Mouse (Mus musculus) kidney, postnatal 14 days (tissue): ENCODE data around the gene Cdip1.
A peak's percentile ranks its signal among the peaks of the same experiment; 100 is the strongest.
"Not testable (repeated sequence)": the region's sequence is repeated elsewhere in the genome, so short reads cannot be mapped to it uniquely, and the experiment has no call there.

Experiments
- DNase-seq: peaks from one replicate; pipeline ENCODE4 v3.0.0; 2022; ENCODE audit warnings: mixed read lengths

The Cdip1 gene

DNA sequence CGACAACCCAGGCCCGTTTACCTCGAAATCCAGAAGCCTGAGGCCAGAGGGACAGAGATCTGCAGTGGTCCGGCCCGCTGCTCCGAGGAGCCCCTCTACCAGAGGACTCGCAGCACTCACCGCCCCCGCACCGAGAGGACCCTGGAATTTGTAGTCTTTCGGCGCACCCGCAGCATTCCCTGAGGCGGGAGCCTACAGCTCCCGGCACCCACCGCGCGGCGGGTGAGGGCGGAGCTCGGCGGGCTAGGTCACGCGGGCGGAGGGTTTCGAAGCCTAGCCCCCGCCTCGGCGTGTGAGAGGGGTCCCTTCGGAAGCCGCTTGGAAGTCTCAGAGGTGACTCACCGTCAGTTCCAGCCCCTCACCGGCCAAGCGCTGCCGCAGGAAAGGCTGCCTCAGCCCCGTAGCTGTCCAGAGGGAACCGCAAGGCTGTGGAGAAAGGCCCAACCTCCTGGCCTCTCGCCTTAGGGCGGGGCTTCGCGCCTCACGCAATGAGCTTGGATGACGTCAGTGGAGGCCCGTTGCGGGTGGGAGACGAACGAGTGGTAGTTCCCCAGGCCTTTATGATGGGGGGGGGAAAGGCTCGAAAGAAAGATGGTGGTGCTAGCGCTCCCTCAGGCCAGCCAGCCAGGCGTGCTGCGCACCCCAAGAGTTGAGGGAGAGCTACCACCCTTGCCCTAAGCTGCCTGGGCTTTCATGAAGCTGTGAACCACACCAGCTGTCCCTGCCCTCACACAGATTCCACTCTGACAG lies at the start of gene Cdip1:
TSS of gene Cdip1 (minus strand) at position 483 of the 750 bp plus-strand sequence.
- peak; percentile 95 for DNase-seq

DNA sequence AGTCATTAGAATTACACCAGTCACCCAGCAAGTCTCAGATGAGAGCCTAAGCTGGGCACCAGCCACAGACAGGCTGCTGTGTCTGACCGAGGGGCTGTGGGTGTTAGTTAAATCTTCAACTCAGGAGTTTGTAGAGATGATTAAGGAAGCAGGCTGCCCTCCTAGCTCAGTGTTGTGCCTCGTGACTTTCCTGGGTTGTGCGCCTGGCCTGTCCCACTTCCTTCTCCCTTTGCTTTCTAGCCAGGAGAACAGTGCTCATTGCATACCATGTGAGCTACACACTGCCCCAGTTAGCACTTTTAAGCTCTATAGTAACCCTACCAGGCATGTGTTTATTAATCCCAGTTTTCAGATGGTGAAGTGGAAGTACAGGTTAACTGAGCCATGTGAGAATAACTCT lies 49.5 kb upstream of the Cdip1 start:
- DNase-seq: no peak

DNA sequence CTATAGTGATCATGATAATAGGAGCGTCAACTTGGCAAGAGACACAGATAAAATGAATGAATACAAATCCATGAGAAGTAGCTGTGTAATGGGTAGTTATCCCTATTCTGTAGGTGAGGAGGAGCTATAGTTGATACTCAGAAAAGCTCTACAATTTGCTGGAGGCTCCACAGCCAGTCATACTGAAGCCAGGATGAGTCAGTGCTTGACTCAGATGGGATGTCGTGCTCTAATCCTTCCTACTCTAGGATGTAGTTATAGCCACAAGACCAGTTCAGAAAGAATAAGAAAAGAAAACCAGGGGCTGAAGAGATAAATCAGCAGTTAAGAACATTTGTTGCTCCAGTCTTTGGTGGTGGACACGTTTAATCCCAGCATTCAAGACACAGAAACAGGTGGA lies 47.5 kb upstream of the Cdip1 start:
- DNase-seq: no peak

GRCm38 (mm10) chr16:4835191-4835590 lies 45.1 kb upstream of the Cdip1 start, which contains the start of gene 4930562C15Rik:
Gene 4930562C15Rik, plus strand, starts transcription at chr16:4835416.
- DNase-seq: no peak

DNA sequence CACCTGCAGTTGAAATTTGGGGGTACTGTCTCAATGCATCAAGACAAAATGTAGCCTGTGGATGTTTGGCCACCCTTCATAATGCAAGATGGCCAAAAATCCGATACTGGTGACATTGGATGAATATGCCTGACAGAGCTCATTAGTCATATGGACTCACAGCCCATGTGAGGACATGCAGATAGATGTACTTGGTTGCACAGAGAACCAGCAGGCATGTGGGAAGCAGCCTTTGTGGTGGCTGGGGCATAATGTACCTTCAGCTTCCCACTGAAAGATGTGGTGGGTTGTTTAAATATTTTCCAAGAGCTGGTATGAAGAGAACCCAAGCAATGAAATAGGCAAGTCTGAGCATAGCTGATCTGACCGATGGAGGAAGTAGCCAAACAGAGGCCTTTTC lies 43.8 kb upstream of the Cdip1 start:
- DNase-seq: no peak

GRCm38 (mm10) chr16:4831650-4832419 lies 41.7 kb upstream of the Cdip1 start:
- no peak for DNase-seq

- no peak for DNase-seq
These were observed 39.3 kb upstream of the Cdip1 start for GRCm38 (mm10) chr16:4829271-4829900.

DNA sequence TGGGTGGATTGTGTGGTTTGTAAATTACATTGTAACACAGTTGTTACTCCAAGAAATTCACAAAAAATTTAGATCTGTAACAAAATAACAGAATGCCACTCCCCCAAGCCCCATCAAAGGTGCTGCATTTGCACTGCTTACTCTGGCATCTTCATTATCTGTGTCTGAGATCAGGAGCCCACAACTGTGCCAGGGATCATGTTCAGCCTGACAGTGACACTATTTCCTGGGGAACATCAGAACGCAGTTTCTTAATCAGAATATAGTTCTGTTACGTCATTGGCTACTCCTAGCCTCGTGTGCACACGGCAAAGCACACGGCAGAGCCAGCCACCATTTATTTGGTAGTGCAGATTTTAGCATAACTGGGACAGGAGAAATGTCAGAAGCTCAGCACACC lies 37.5 kb upstream of the Cdip1 start:
- no peak for DNase-seq

GRCm38 (mm10) chr16:4824466-4824865 lies 34.4 kb upstream of the Cdip1 start:
- not testable (repeated sequence) for DNase-seq

DNA sequence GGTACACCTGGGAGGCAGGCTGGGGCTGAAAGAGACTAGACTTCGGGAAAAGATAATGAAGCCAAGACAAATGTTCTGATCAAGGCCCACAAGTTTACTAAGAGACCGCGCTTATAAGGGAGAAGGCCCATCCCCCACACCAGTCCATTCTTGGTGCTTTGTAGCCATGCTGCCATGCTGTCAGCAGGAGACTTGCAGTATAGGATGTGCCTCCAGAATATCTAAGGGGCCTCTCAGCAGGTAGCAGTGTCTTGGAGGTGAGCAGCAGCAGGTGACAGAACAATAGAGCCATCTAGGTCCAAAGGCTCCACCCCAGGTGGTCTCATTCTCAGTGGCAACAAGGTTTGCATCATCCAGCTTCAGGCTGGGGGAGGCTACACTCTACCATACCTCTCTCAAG lies 28.3 kb upstream of the Cdip1 start:
- DNase-seq: no peak

DNA sequence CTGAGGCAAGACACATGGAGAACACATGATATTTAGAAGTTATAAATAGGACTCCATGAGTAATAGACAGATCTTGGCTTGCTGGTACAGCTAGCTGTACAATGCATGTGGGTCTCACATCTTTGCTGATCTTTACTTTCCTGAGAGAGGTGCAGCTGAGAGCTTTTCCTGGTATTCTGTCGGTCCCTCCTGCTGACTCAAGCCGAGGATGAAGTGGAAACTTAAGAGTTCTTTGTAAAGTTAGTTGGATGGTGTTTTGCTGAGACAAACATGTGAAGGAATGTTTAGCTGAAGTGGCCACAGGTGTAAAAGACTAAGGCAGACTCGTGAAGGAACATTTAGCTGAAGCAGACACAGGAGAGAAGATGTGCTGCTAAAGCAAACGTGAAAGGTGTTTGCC lies 6.5 kb upstream of the Cdip1 start:
- no peak for DNase-seq

DNA sequence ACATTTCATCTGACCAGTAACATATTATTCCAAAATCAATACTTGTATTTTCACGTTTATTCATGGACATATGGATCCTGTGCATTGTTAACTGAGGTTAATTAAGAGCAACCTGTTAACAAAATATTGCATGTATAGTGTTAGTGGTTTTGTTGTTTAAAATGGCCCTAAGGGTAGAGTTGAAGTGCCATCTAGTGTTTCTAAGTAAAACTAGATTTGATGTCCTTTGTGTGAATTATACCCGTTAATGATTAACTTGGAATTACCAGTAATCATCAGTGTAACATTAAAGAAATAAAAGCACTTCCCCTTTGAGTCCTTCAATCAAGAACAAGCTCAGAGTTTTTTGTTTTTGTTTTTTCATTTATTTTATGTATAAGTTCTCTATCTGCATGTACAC lies 1.2 kb upstream of the Cdip1 start:
- no peak for DNase-seq

DNA sequence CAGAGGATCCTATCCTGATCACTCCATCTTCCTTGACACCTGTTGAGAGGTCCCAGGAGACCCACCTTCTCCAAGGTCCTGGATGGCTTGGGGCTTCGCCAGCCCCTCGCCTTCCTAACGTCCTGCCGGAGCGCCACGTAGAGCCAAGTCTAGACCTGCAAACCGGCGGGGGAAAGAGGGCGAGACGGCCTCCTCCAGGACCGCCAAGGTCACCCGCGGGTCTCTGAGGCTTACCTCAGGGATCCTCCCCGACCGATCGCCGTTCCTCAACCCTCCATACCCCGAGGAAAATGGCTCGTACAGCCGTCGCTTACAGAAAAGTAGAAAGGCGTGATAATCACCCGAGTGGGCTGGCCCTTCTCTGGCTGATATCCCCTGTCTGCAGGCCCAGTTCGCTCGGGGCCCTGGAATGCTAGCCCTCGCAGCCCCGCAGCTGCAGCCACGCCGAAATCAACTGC lies 752 bp downstream of the Cdip1 start:
- no peak for DNase-seq

DNA sequence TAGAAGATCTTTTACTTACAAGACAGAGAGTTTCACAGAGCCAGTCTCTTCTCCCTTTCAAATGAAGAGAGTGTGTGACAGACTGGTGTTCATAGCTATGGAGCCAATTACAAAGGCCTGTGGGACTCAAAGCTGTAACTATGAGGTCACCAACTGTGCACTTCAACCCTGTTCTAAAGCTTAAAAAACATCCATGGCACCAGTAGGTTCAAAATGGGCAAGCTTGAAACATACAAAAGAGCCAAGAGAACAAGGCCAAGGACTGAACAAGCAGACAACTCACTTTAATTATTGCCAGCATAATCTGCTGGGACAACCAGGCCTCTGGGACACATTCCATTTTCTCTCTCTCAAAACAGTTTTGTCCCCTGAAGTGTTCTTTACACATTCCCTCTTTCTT lies 1.9 kb downstream of the Cdip1 start:
- no peak for DNase-seq

DNA sequence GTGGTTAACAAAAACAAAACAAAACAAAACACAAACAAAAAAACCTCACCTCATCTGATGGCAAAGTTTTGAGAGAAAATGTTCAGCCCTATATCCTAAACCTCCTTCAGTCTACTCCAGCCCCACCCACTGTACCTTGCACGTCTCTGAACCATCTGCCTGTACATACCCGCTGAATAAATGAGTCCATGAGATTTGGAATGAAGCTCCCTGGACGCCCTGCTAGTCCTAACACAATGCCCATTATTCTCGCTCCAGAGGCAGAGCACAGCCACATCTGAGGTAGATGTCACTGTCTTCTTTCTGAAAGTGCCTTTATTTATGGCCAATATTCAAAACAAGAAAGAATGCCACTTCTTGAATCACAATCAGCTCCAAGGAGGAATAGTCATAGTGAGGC lies 4.4 kb downstream of the Cdip1 start:
- DNase-seq: no peak

GRCm38 (mm10) chr16:4782515-4782914 lies 7.6 kb downstream of the Cdip1 start:
- no peak for DNase-seq

DNA sequence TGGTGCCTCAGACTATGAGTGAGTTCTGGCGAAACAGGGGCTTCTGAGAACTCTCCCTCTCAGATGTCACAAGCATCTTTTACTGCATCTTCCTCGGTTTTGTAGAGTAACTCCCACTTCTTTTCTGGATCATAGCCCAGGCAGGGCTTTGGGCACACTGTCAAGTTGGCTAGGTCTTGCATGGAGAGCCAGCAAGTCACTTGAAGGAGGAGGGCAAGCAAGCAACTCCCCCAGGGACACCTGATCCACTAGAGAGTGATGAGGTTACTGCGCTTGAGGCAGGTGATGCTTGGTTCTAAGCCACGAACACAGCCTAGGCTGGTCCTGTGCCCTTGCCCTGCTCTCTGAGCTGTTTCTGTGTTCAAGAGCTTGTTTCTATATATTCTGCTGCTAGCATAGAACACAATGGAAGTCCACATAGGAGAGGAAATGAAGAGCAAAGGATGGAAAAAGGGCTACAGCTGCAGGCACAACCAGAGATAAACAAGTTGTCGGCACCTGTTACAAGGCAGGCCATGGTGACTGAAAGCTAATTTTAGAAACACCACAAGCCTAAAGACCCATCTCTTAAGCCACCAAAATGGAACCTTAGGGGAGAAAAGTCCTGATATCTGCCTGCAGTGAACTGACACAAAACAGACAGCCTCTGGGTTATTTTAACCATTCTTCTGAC lies 8.4 kb downstream of the Cdip1 start:
- DNase-seq: peak; percentile 68

GRCm38 (mm10) chr16:4778940-4779339 lies 11.2 kb downstream of the Cdip1 start:
- no peak for DNase-seq

DNA sequence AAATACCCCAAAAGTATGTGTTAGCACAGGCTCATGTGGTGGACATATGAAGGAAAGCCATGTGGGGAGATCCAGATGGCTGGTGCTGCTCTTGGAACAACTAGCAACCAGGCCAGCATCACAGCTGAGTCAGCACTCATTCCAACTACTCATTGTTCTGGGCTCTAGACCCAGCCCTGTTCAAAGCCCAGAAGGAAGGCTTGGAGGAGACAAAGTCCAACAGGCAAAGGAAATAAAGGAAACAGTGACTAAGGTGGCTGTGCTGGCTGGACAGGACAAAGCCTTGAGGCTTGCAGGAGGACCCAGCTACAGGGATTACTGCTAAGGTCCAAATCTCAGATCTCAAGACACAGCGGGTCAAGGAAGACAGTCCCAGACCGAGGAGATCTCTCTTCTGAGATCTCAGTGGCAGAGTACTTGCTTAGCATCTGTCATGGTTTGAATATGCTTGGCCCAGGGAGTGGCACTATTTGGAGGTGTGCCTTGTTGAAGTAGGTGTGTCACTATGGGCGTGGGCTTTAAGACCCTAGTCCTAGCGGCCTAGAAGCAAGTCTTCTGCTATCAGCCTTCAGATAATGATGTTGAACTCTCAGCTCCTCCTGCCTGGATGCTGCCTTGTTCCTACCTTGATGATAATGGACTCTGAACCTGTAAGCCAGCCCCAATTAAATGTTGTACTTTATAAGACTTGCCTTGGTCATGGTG lies 12.0 kb downstream of the Cdip1 start:
- peak; percentile 41 for DNase-seq

GRCm38 (mm10) chr16:4777171-4777904 lies 12.8 kb downstream of the Cdip1 start:
- peak; percentile 42 for DNase-seq

DNA sequence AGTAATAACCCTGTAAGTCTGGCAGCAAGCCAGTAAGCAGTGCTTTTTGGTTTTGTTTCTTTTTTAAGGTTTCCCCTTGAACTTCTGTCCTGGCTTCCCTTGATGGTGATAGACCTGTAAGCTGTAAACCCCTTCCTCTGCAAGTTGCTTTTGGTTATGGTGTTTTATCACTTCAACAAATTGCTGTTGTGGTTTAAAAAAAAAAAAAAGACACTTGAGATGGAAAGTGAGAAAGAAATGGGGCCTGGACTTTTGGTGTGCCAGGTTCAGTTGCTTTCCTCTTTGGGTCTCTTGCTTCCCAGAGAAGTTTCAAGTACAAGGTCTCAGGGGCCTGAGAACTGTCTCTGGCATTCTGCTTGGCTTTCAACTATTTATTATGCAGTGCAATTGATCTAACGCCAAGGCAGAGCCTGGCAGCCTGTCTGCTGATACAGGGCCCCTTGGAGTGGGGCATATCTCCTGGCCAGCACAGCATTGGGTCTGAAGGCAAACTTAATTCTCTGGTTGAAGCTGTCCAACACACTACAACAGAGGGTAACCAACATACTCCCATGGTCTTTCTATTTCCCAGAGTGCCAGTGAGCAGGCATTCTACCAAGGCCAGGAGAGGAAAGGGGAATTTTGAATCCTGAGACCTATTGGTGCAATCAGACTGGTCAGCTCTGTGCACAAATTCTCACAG lies 16.7 kb downstream of the Cdip1 start:
- DNase-seq: peak; percentile 36
